Mouse (Mus musculus): ENCODE data around the gene Figla.

The Figla gene

DNA sequence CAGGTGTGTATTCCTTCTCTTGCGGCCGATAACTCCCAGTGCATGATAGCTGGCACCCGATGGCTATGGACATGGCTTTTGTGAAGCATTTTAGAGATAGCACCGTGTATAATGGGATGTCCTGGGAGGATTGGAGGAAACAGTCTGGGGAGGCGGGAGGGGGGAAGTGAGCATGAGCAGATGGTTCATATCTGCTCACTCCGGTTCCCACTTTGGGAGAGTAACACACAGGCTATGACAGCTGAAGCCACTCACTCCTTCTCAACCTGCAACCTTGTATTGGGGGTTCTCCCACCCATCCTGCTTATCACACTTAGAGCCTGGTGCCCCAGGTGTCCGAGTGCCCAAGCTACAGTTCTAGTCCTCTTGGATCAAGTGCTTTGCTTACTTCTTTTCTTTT is 54.3 kb downstream of the Figla start:
- no peak for DNase-seq (ENCODE audit: low spot score)
